Mouse (Mus musculus) retina, postnatal 7 days (tissue): ENCODE results near the gene Cmip.
A peak's percentile ranks its signal among the peaks of the same experiment; 100 is the strongest.

ENCODE experiments used
- DNase-seq: peaks from one replicate; pipeline ENCODE4 v3.0.0-alpha.2; 2012; ENCODE audit warnings: low read depth, low spot score

Cmip gene

DNA sequence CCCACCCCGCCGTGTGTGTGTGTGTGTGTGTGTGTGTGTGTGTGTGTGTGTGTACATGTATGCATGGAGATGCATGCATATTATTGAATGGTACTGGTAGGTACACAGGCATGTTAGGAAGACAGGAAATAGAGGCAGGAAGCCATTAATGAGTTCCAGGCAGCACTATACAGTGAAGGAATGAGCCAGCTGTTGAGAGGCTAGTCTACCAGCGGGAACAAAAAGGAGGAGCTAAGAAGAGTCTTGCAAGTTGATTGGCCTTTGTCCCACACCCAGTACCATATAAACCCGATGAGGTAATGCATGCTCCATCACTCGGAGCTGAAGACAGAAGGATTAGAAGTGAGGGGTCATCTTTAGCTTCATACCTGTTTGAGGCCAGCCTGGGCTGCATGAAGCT is 201.6 kb downstream of the Cmip start:
- DNase-seq, result no peak

DNA sequence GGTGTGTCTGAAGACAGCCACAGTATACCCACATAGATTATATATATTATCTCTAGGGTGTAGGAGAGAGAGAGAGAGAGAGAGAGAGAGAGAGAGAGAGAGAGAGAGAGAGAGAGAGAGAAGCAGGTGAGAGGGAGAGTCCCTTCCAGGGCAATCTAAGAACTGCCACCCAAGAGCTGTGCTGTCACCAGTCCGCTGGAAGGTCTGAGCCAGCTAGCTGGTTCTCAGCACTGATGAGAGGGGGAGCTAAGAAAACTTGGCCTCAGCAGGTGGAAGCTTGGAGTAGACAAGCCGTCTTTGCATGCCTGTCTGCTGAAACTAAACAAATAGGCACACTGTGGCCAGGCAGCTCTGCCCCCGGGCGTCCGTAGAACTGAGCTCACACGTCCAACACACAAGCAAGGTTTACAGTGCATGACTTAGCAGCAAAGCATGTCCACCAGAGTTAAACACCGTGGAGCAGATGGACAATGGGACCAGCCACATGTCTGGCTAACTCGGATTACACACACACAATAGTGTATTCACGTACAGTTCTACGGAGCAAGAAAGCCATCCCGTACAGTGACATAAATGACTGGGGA is 205.9 kb downstream of the Cmip start:
- no peak for DNase-seq

DNA sequence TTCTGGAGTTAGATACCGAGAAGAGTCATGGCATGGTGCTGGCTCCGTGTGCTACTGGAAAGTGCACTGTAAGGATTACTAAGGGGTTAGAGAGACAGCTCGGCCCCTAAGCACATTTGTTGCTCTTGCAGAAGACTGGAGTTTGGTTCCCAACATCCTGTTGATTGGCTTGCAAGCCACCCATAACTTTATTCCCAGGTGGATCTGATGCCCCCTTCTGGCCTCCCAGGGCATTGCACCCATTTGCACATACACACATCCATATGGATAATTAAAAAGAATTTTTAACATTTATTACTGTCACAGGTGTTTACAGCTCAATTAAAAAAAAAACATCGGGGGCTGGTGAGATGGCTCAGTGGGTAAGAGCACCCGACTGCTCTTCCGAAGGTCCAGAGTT is 207.7 kb downstream of the Cmip start:
- DNase-seq, result no peak

DNA sequence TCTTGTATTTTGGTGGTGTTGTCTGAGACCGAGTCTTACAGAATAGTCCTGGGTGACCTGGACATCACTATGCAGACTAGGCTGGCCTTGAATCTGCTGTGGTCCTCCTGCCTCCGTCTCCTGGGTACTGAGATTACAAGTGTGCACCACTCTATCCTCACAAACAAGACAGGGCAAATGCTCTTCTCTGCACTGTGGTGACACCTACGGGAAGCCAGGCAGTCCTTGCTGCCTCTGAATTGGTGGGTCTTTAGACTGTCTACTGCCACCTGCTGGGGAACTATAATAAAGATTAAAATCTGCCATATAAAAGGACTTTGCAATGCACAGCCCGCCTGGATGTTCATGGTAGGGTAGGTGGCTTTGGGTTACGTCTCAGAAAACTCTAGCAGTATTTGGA is 208.4 kb downstream of the Cmip start:
- DNase-seq, result peak; percentile 75

DNA sequence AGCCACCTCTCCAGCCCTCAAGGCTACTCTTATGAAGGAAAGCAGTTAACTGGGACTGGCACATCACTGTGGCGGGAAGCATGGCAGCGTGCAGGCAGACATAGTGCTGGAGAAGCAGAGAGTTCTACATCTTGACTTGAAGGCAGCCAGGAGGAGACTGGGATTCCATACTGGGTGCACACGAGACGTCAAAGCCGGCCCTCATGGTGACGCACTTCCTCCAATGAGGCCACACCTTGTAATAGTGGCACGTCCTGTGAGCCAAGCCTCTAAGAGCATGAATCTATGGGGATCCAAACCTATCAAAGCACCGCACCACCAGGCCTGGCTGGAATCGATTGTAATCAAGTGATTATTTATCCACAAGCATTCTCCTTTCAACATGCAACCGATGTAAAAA is 210.6 kb downstream of the Cmip start:
- no peak for DNase-seq

DNA sequence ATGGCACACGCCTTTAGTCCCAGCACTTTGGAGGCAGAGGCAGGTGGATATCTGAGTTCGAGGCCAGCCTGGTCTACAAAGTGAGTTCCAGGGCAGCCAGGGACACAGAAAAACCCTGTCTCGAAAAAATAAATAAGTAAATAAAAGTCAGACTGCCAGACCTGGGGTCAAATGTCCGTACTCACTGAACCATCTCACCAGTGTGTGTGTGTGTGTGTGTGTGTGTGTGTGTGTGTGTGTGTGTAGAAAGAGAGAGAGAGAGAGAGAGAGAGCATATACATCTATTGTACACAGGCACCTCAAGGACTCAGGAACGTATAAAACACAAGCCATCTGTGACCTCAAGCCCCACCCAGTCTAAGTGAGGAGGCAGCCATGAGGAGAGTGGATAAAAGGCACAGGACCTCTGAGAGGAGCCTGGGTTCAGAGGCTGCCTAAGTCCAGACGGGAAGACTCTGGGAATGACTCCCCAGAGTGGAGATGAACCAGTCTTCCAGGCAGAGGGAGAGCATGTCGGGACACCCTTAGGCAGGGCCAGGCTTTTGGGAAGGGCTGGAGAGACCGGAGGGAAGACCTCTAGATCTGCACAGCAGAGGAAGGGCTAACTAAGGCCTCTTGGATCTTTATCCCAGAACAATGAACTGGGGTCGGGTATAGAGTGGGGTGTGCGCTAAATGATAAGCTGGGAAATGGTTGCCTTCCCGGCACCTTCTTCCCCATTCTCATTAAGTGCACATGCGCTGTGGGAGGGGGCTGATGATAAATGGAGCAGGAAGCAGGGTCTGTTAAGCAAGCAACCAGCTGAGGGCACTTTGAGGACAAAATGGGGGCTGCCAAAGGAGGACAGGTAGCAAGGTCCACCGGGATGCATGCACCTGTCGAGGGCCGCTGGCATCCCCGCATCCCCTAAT is 212.8 kb downstream of the Cmip start:
- DNase-seq, result no peak

DNA sequence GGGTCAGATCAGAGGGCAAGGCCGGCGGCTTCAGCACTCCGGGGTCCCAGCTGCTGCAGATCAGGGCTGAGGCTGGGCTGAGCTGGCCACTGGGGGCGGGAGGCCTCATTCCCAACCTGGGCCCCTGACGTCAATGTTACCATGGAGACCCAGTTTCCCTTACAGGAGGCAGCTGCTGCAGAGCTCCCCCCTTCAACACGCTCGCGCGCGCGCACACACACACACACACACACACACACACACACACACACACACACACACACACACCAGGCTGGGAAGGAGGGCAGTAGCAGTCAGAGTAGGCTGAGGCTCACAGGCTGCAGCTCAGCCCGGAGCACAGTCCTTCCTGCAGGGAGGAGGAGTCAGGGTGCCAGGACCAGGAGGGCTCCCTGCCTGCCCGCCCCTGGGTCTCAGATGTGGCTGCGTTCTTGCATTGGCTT is 213.5 kb downstream of the Cmip start:
- DNase-seq, result peak; percentile 73

DNA sequence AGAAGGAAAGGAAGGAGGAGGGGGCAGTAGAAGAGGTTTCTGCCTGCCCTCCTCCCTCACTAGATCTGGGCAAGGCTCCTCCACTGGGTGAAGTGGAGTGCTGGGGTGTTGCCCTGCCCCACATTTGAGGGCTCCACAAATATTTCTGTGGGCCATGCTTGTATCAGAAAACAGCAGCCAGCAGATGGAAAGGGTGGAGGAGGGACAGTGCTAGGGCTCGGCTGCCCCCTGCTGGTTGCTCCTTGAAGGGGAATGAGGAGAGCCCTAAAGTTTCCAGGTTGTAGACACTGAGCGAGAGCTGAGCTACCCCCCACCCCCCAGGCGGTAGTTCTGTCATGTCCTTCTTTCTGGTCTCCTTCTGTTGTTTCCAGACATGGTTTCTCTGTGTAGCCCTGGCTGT is 214.3 kb downstream of the Cmip start:
- DNase-seq, result no peak

DNA sequence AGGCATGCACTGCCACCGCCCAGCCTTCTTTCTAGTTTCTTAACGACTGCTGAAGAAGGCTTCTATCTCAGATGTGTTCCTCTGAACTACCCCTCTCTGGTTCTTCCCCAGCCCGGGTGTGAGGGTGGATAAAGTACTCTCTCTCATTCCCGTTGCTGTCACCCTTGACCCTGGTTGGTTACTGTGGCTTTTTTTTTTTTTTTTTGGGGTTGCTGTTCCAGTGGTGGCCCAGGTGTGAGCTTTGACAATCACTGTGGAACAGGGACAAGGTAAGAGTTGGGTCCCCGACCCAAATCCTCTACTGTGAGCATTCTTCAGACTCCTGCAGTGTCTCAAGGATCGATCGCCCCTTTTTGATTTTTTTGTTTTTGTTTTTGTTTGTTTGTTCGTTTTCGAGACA is 214.8 kb downstream of the Cmip start:
- DNase-seq, result no peak

DNA sequence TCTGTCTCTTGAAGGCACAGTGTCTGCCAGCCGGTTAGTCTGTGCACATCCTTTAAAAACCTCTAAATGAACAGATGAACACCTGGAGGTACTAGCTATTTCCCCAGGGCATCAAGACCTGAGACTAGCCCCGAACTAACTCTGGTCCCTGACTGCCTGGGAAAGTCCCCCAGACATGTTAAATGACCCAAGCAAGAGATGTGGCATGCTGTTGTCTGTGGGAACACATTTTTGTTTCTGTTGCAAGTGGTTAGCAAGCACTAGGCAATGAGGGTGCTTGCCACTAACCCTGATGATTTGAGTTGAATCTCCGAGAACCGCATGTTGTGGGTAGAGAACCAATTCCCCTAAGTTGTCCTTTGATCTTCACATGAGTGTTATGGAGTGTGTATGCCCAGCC is 215.5 kb downstream of the Cmip start:
- DNase-seq, result no peak

DNA sequence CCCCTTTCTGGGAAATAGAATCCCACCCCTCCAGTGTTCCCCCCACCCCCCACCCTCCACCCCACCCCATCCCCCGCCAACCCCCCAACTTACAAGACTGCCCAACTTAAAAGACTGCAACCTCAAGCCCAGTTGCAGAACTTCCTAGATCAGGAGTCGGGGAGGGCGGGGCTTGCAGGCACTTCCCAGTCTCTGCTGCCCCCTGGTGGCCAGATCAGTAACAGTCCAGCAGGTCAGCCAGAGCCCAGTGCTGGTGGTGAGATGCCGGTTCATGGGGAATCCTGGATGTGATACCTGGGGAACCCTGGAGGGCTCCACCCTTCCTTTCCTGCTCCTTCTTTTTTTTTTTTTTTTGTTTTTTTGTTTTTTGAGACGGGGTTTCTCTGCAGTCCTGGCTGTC is 218.1 kb downstream of the Cmip start:
- DNase-seq, result peak; percentile 79

DNA sequence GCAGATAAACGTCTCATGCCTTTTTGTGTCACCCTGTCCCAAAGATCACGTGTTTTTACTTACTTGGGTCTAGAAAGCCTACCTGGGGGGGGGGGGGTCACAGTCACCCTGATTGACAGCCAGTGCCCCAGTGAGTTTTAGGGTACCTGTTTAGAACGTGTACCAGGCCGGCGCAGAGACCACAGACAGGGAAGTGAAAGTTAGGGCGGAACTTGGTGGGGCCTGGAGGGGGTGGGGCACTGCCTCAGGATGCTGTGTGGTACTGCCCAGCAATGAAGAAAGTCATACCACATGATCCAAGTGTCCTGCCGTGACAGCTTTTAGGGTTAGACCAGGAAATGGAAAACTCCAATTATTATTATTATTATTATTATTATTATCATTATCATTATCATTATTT is 219.0 kb downstream of the Cmip start:
- no peak for DNase-seq

DNA sequence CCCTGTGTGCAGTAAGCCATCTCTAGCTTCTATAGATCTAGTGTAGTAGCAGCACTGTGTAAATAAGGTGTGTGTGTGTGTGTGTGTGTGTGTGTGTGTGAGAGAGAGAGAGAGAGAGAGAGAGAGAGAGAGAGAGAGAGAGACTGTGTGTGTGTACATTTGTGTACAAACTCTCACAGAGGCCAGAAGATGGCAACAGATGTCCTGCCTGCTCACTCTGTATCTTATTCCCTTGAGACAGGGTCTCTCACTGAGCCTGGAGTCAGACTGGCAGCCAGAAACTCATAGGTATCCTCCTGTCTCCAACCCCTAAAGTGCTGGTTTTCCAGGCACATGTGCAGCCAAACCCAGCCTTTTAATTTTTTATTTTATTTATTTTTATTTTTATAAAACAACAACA is 221.2 kb downstream of the Cmip start:
- DNase-seq, result no peak

DNA sequence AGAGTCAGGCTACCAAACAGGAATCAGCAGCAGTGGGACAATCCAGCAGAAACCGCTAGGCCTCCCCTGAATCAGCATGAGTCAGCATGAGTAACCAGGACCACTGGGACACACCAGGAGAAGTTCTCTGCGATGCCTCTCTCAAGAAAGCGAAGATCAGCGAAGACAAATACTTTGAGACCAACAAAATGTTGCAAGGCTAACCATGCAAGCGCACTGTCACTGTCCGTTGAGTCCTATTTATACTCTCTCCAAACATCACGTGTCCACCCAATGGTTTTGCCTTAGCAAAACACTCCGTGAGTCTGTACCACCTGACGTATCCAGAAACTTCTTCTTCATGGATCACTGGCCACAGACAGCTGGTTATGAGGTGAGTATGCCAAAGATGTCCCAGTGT is 223.1 kb downstream of the Cmip start:
- DNase-seq, result no peak

DNA sequence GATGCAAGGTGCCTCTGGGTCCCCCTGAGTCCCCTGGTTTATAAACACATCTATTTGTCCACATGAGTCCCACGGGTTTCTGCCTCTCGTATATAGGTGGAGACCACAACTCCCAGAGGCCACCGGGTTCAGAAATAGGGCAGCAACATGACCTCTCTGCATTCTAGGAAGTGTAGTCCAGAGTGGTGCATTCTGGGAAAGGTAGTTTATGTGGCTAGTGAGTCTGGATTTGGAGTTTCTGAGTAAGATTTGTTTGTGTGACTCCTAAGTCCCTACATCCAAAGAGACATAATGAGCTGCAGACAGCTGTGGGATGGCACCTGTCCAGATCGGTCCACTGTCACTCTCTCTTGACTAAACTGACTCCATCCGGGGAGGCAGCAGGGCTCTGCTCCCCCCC is 223.7 kb downstream of the Cmip start:
- no peak for DNase-seq

DNA sequence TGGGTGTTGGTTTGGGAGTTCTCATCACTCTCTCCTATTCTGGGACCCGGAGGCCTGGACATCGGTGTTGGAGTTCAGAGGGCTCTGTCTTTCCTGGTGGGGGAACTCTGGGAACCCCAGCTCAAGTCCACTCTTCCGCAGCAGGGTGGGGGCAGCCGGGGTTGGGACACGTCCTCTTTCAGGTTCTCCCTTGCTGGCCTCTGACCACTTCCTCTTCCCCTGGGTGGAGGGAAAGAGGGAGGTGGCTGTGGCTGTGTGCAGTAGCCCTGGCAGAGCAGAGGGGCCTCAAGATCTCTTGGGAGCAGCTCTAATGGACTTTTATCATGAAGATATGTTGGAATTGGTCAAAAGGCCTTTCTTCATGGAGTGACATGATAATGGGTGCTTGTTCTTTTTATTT is 225.0 kb downstream of the Cmip start:
- no peak for DNase-seq

DNA sequence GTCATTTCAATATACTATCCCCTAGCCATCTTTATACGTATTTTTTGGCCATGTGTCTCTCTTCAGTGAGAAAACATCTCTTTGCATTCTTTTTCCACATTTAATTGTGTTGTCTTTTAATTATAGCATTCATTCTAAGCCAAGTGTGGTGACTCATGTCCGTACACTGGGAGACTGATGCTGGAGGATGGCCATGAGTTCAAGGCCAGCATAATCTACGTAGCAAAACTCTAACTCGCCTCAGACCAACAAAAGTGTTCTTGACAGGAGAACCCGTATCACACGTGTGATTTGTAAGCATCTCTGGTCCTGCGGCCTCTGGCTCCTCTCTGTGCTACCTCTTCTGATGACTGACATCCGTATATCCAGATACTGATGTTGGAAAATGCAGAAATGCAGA is 227.9 kb downstream of the Cmip start:
- DNase-seq, result no peak

DNA sequence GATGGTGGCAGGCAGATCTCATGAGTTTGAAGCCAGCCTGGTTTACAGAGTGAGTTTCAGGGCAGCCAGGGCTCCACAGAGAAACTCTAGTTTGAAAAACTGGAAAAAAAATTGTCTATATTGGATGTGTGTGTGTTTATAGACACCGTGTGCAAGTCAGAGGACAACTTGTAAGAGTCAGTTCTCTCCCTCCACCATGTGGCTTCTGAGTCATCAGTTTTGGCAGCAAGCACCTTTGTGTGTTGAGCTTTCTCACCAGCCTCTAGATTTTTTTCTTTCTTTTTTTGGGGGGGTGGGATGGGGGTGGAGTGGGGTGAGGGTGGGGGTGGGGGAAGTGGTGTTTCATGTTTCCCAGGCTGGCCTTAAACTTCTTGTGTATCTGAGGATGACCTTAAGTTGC is 228.5 kb downstream of the Cmip start:
- DNase-seq, result no peak

DNA sequence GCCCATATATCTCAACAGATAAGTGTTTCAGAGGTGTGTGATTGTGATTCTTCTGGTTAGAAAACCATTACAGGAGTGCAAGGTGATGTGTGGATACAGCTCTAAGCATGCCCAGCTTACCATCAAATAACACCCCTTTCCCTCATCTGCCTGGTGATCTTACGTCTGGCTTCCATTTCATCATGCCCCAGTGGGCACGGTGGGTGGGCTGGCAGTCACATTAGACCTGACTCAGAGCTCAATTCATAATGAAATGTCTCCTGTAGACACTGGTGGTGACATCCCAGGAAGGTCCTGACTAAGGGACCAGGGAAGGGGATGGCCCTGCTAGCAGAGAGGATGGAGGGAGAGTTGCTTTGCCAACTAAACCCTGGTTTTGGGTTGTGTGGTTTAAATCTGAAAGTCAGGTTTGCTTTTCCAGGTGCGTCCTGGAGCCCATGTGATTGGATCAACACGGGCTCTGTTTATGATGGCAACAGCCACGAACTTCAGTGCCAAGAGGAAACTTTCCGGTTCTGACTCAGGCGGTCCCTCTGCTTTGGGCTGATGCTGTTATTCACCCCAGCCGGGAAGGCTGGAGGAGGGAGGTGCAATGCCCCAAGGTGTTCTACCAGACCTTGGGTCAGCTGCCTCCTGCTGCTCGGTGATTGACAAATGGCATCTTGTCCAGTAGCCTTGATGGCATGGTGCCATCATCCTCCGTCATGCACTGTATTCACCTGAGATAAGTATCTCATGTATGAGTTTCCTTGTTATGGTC is 231.6 kb downstream of the Cmip start:
- no peak for DNase-seq

DNA sequence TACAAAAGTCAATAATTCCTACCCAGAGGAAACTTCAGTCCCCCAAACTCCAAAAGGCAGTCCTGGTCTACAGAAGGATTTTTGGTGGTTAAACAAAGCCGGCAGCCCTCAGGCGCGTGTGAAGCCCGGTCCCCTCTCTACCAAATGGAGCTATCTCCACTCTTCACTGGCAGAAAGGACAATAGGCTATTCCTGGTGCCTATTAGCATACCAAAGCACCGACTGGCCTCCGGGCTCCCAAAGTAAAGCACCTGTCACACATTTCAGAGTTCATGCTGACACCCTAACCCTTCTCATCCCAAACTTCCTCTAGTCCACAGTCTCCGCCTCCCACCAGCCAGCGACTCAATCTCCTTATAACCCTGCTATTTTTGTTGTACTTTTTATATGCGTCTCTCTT is 236.7 kb downstream of the Cmip start:
- DNase-seq, result no peak

DNA sequence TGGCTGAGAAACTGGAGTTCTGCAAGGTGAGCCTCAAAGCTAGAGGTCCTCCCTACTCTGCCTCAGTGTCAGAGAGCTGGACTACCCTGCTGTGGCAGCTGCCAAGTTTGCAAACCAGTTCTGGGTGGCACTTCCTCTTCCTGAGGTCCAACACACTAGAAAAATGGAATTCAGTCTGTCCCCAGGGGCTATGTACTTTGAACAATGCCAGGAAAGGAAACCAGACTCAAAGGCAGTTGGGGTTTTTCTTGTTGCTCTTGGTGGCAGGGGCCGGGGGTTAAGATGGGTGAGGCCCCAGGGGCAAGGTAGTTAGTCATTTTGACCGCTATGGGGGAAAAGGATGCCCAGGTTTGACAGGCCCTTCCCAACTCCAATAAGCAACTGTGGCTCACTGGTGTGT is 238.0 kb downstream of the Cmip start:
- no peak for DNase-seq

DNA sequence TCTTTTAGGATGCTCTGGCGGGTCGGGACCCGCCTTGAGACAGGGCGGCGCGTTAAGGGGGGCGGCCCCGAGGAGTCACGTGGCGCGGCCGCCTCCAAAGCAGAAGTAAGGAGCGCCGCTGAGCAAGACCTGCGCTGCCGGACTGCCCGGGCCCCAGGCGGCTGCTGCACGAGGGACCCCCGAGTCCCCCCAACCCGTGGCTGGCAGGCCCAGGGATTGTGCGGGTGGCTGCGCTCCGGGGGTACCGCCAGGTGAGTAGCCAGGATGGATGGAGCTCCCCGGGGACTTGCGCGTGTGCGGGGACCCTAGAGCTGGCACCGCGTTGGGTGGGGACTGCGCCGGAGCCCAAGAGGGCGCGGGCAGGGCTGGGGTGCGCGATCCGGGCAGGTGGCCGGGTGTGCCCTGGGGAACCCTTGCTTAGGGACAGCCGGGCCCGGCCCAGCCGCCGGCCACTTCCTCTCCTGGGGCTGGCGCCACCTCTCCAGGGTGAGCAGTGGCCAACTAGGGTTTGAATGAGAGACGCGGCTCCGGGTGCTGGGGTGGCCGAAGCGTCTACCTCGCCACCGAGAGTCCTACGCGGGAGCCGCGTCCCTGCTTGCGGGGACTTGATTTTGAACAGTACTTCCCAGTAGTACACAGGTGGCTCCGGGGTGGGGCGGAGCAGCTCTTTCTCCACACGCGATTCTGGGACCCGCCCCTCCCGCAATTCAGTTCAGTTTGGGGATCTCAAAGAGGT is 241.5 kb downstream of the Cmip start, which contains the start of gene Plcg2:
TSS of gene Plcg2 (plus strand) at position 113 of the 736 bp plus-strand sequence.
- DNase-seq, result no peak
